Mouse (Mus musculus): ENCODE results near the gene Ccdc73. TPM values are rescaled to one million over a fixed set of nuclear protein-coding genes. Genes with fewer than 3 reads are reported as not detected.
"Not testable (repeated sequence)": the region's sequence is repeated elsewhere in the genome, so short reads cannot be mapped to it uniquely, and the experiment has no call there.

Gene Ccdc73
- polyA plus RNA-seq, 1 experiment from 2014 or later, result 1.7 TPM

DNA sequence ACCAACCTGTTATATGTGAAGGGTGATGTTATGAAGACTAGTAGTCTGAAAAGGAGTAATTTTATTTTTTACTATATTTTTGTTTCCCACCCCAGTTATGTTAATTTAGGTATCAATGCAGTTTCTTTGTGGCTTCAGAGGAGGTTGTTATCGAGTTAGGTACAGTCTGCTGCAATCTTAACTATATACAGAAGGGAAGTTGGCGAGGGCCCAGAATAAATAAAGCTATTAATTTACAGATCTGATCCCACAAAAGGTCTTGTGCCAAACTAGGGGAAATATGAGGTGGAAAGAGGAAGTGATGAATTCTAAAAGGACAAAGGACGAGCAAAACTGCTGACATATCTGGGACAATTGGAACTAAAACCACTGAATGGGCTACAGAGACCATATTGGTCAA is 128.6 kb downstream of the Ccdc73 start:
- Histone ChIP-seq H3K4me1 (replicated peaks) (no peaks in the 10 kb centered on the region), H3K9me3 (replicated peaks) (no peaks in the 10 kb centered on the region), H3K9ac (no peak overlapping the region), H3K4me3 (replicated peaks) (no peak overlapping the region), H3K27ac (replicated peaks) (no peak overlapping the region), H3K4me2 (no peak overlapping the region), H3K27me3 (no peaks in the 10 kb centered on the region), H3K36me3 (replicated peaks) (peaks cover 22% of the 10 kb centered on the region)
- 70% methylated on average over 3 of the region's 3 CpGs for WGBS (ENCODE audit: insufficient replicate concordance)
- no peak for ATAC-seq (ENCODE audit: insufficient read depth)

DNA sequence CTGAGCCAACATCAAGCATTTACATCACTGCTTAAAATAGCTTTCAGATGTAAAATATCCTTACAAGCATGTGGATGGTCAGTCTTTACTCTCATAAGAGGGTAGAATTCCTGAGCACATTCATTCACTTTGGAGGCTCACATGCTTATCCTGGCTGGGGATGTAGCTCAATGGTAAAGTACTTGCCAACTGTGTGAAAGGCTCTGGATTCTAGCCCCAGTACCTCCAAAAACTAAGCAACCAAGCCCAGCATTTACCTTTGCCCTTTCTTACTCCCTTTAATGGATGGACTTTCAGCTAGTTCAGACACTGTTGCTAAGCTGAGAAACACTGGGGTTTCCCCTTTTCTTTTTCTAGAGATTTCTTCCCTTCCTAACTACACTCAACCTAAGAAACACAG is 139.6 kb downstream of the Ccdc73 start:
- peaks cover 86% of the 10 kb centered on the region for H3K36me3 ChIP-seq (replicated peaks)
- H3K27ac ChIP-seq (replicated peaks), result no peak overlapping the region
- H3K9ac ChIP-seq, result no peak overlapping the region
- ATAC-seq (ENCODE audit: insufficient read depth), result no peak
- H3K4me1 ChIP-seq (replicated peaks), result no peaks in the 10 kb centered on the region
- no peaks in the 10 kb centered on the region for H3K9me3 ChIP-seq (replicated peaks)
- H3K4me3 ChIP-seq (replicated peaks), result no peak overlapping the region
- H3K4me2 ChIP-seq, result no peak overlapping the region
- H3K27me3 ChIP-seq, result no peaks in the 10 kb centered on the region

DNA sequence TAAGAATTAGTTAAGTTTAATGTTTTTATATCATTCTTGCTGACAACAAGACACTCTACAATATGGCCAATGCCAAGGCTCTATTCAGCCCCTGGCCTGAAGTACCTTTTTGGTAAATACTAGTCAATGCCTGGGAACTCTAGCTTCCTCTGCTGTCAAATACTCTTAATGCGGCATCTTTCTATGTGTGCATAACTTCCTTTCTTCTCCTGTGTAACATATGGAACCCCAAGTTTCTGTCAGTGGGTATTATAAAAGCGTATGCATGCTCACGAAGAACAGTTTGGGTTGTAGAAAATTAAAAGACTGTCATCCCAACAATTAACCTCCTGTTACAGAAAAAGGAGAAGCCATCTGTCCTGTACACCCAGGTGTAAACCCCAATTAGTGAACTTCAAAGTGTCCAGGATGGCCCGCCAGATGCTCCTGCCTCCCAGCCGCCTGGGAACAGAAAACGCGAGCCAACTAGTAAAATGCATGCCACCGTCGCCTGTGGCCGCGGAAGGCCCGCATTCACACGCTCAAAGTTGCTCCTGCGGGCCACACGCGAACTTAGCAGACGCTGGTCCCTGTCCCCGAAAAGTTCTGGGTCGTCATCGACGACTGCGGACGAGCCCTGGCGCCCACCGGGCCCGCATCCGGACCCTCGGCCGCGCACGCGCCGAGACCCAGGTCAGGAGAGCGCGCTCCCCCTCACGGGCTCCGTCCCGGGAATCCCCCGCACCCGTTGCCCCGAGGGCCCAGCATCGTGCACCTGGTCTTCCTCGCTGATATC is 148.8 kb downstream of the Ccdc73 start:
- Histone ChIP-seq H3K36me3 (replicated peaks) (peaks cover 26% of the 10 kb centered on the region), H3K27ac (replicated peaks) (peak overlapping the region; percentile 77), H3K27me3 (no peaks in the 10 kb centered on the region), H3K4me3 (replicated peaks) (peak overlapping the region; percentile 81), H3K4me2 (peak overlapping the region; percentile 79), H3K9ac (peak overlapping the region; percentile 87), H3K9me3 (replicated peaks) (no peaks in the 10 kb centered on the region), H3K4me1 (replicated peaks) (peaks cover 34% of the 10 kb centered on the region)
- WGBS (ENCODE audit: insufficient replicate concordance), result under 1% methylated on average over 43 of the region's 43 CpGs
- ATAC-seq (ENCODE audit: insufficient read depth), result peak; percentile 53

DNA sequence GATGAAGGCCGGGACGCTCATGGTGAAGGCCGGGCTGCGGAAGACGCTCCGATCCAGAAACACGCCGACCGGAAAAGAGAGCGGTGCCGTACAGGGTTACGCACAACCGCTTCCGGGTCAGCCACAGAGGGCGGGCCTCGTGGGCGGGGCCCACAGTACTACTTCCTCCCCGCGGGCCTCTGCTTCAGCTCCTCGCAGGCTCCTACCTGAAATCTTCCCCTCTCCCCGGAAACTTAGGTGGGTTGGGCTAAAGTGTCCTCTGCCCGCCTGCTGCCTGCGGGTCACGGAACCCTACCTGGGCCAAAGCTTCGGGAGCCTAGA is 149.3 kb downstream of the Ccdc73 start, which contains the start of gene Eif3m:
Gene Eif3m (minus strand): TSS at position 114 of the 321 bp plus-strand sequence.
- 0% methylated on average over 25 of the region's 25 CpGs for WGBS (ENCODE audit: insufficient replicate concordance)

DNA sequence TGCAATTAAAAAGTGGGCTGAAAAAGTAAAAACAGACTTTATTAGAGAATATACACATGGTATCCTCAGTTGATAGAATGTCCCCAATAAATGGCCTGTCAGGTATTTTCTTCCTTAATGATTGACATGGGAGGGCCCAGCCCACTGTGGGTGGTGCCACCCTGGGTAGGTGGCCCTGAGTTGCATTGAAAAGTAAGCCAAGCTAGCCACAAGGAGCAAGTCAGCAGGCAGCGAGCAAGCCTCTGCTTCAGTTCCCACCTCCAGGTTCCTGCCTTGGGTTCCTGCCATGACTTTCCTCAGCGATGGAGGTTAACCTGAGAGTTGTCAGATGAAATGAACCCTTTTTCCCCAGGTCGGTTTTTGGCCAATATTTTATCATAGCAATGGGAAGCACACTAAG is 150.2 kb downstream of the Ccdc73 start:
- WGBS (ENCODE audit: insufficient replicate concordance), result 59% methylated on average over 3 of the region's 3 CpGs
- Histone ChIP-seq H3K4me1 (replicated peaks) (peaks cover 48% of the 10 kb centered on the region), H3K4me3 (replicated peaks) (peak overlapping the region; percentile 81), H3K9me3 (replicated peaks) (no peaks in the 10 kb centered on the region), H3K36me3 (replicated peaks) (peaks cover 14% of the 10 kb centered on the region), H3K27ac (replicated peaks) (peak overlapping the region; percentile 77; the same call in 1 of the 2 replicates), H3K27me3 (no peaks in the 10 kb centered on the region), H3K9ac (peak overlapping the region; percentile 15; the same call in 1 of the 2 replicates), H3K4me2 (peak overlapping the region; percentile 79)
- ATAC-seq (ENCODE audit: insufficient read depth), result no peak

More for the DNA sequence above, 149.3 kb downstream of the Ccdc73 start, which contains the start of gene Eif3m:
- peak; percentile 98 for ATAC-seq (ENCODE audit: insufficient read depth)
- Histone ChIP-seq H3K27me3 (no peaks in the 10 kb centered on the region), H3K4me3 (replicated peaks) (peak within 1 kb of the TSS; percentile 81), H3K36me3 (replicated peaks) (peaks cover 23% of the 10 kb centered on the region), H3K9ac (peak within 1 kb of the TSS; percentile 87), H3K4me2 (peak within 1 kb of the TSS; percentile 79), H3K27ac (replicated peaks) (peak within 1 kb of the TSS; percentile 77), H3K9me3 (replicated peaks) (no peaks in the 10 kb centered on the region), H3K4me1 (replicated peaks) (peaks cover 39% of the 10 kb centered on the region)

DNA sequence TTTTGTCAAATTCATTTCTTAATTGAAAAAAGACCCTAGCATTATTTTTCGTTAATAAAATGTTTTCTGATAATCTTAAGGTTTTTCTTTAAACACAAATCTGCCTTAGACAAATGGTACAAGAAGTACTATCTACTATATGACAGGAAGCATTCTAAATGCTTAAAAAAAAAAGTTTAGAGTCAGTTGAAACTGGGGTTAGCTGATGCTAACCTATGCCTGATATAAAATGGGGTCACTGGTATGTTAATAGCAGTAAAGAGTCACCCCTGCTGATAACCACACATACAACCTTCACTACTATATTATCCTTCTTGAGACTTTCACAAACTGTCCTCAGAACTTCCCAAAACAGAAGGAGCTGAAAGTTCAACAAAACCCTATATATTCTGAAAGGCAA is 151.9 kb downstream of the Ccdc73 start:
- Histone ChIP-seq H3K4me1 (replicated peaks) (peaks cover 61% of the 10 kb centered on the region), H3K9ac (no peak overlapping the region), H3K9me3 (replicated peaks) (no peaks in the 10 kb centered on the region), H3K27ac (replicated peaks) (no peak overlapping the region), H3K36me3 (replicated peaks) (0 out of 2 replicates have a peak, but pooled peaks cover 3% of the 10 kb centered on the region), H3K27me3 (no peaks in the 10 kb centered on the region), H3K4me2 (no peak overlapping the region), H3K4me3 (replicated peaks) (no peak overlapping the region)
- 62% methylated on average over 1 of the region's 1 CpGs for WGBS (ENCODE audit: insufficient replicate concordance)
- ATAC-seq (ENCODE audit: insufficient read depth), result no peak

DNA sequence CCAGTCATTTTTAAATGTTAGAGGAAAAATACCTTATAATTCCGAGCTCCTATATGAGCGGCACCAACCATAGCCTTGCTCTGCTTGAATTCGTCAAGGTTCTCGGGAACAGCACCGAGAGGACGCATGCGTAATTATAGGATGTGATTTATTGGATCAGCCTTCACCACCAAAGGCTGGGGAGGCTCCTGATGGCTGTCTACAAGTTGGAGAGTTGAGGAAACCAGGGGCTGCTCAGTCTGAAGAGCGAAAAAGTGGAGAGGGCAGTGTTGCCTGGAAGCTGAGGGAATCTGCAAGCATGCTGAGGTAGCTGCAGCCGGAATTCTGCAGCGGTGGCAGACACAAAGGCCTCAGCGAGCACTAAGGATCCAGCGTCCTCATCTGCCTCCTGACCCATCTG is 153.7 kb downstream of the Ccdc73 start:
- peaks cover 47% of the 10 kb centered on the region for H3K4me1 ChIP-seq (replicated peaks)
- H3K4me2 ChIP-seq, result peak overlapping the region; percentile 38
- no peaks in the 10 kb centered on the region for H3K27me3 ChIP-seq
- H3K4me3 ChIP-seq (replicated peaks), result no peak overlapping the region
- no peak for ATAC-seq (ENCODE audit: insufficient read depth)
- WGBS (ENCODE audit: insufficient replicate concordance), result 83% methylated on average over 12 of the region's 12 CpGs
- no peak overlapping the region for H3K9ac ChIP-seq
- H3K9me3 ChIP-seq (replicated peaks), result no peaks in the 10 kb centered on the region
- H3K36me3 ChIP-seq (replicated peaks), result 0 out of 2 replicates have a peak, but pooled peaks cover 3% of the 10 kb centered on the region
- H3K27ac ChIP-seq (replicated peaks), result peak overlapping the region; percentile 53

DNA sequence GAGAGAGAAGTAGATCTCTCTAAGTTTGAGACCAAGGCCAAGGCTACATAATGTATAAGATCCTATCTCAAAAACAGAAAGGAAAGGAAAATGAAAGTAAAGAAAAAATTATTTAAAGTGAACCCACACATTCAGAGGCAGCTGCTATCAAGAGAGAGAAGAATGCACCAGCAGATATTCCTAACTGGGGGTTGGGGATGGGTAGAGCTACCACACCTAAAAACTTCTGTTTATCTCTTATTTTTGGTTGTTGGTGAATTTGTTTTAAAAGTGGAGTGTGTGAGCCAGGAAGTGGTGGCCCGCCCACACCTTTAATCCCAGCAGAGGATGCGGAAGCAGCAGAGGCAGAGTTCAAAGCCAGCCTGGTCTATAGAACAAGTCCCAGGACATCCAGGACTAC is 154.2 kb downstream of the Ccdc73 start:
- Histone ChIP-seq H3K9ac (no peak overlapping the region), H3K27ac (replicated peaks) (peak overlapping the region; percentile 53; the same call in 1 of the 2 replicates), H3K4me2 (peak overlapping the region; percentile 38), H3K4me1 (replicated peaks) (peaks cover 46% of the 10 kb centered on the region), H3K27me3 (no peaks in the 10 kb centered on the region), H3K36me3 (replicated peaks) (0 out of 2 replicates have a peak, but pooled peaks cover 3% of the 10 kb centered on the region), H3K4me3 (replicated peaks) (no peak overlapping the region), H3K9me3 (replicated peaks) (no peaks in the 10 kb centered on the region)
- 29% methylated on average over 2 of the region's 2 CpGs for WGBS (ENCODE audit: insufficient replicate concordance)
- peak; percentile 66 for ATAC-seq (ENCODE audit: insufficient read depth)

DNA sequence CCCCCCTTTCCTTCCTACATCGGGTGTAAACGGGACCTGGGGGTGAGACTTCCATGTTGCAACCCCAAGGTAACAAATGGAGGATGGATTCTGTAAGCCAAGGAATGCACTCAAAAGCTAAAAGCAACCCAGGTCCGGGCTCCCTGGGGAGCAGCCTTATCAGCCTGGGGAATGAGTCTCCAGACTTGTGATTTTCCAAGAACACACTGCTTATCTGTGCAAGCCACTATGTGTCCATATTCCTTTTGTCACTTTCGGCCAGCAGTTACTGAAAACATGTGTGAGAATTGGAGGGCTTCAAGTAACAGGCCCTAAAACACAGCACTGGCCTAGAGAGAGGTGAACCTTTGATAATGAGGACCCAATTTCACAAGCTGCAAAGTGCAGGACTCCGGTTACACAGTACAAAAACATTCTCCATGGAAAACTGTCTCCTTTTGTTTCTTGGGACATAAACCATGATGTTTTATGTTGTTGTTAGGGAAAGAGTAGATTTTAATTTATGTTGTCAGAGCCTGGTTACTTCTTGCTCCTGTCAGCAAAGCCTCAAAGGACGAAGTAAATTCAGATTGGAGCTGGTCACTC is 155.5 kb downstream of the Ccdc73 start:
- H3K4me2 ChIP-seq, result no peak overlapping the region
- H3K27me3 ChIP-seq, result no peaks in the 10 kb centered on the region
- no peaks in the 10 kb centered on the region for H3K9me3 ChIP-seq (replicated peaks)
- no peak overlapping the region for H3K9ac ChIP-seq
- WGBS (ENCODE audit: insufficient replicate concordance), result 48% methylated on average over 6 of the region's 6 CpGs
- H3K4me3 ChIP-seq (replicated peaks), result no peak overlapping the region
- H3K27ac ChIP-seq (replicated peaks), result no peak overlapping the region
- 0 out of 2 replicates have a peak, but pooled peaks cover 3% of the 10 kb centered on the region for H3K36me3 ChIP-seq (replicated peaks)
- ATAC-seq (ENCODE audit: insufficient read depth), result peak; percentile 38
- peaks cover 35% of the 10 kb centered on the region for H3K4me1 ChIP-seq (replicated peaks)

DNA sequence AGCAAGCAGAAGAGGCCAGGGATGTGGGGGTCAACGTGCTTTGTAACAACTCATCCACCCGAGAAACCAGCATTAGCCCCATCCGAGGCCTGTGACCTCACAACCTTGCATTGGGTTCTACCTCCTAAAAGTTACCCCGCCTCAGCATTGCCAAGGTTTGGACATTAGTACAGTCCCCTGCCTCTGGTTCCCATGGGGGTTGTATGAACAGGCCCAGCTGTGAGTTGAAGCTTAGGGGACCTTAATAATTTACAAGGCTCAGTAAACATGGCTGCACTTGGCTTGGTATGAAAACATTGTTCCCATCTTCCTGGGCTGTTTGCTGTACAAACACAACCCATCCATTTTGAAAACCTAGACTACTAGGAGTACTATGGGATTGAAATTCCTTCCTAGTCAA is 156.2 kb downstream of the Ccdc73 start:
- H3K4me1 ChIP-seq (replicated peaks), result peaks cover 33% of the 10 kb centered on the region
- H3K4me3 ChIP-seq (replicated peaks), result no peak overlapping the region
- H3K27me3 ChIP-seq, result no peaks in the 10 kb centered on the region
- 67% methylated on average over 4 of the region's 4 CpGs for WGBS (ENCODE audit: insufficient replicate concordance)
- 0 out of 2 replicates have a peak, but pooled peaks cover 3% of the 10 kb centered on the region for H3K36me3 ChIP-seq (replicated peaks)
- no peaks in the 10 kb centered on the region for H3K9me3 ChIP-seq (replicated peaks)
- H3K4me2 ChIP-seq, result no peak overlapping the region
- H3K9ac ChIP-seq, result no peak overlapping the region
- no peak for ATAC-seq (ENCODE audit: insufficient read depth)
- H3K27ac ChIP-seq (replicated peaks), result no peak overlapping the region

DNA sequence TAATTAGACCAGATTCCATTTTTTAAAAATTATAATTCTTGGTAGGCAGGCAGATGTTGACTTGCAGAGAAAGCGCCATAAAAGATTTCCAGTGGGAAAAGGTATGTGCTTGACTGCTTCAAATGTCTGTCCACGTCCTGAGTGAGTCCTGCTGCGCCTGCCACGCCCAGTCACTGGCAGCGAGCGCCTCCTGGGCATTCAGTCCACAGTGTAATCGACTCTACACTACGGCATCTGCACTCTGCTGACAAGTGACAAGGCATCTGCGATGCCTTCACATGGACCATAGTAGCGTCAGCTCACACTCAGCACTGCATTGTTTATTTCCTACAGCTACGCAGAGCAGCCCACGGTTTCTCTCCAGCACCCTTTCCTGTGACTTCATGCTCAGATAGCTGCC is 158.0 kb downstream of the Ccdc73 start:
- H3K27ac ChIP-seq (replicated peaks); H3K9ac ChIP-seq; H3K36me3 ChIP-seq (replicated peaks); H3K4me3 ChIP-seq (replicated peaks); H3K4me2 ChIP-seq; H3K27me3 ChIP-seq; H3K9me3 ChIP-seq (replicated peaks): not testable (repeated sequence)
- 56% methylated on average over 12 of the region's 12 CpGs for WGBS (ENCODE audit: insufficient replicate concordance)
- H3K4me1 ChIP-seq (replicated peaks), result peaks cover 30% of the 10 kb centered on the region
- ATAC-seq (ENCODE audit: insufficient read depth), result peak; percentile 52
